Mouse (Mus musculus): ENCODE measurements around the gene Nup43.

Gene Nup43

DNA sequence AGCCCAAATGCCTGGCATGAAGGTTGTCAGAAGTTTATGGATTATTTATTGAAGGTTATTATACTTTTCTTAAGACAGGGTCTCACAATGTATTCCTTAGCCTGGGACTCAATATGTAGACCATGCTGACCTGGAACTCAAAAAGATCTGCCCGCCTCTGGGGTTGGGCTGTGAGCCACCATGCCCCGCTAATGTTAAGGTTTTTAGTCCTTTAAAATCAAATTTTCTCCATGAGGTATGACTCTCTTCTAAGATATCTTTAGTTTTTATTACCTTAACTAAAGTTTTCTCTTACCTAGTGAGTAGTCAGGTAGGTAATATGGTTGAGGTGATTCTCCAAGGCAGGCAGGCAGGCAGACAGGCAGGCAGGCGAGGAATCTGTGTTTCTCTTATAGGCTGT lies 14.9 kb downstream of the Nup43 start:
- no peak for DNase-seq (ENCODE audit: low spot score in 2 of 2)

DNA sequence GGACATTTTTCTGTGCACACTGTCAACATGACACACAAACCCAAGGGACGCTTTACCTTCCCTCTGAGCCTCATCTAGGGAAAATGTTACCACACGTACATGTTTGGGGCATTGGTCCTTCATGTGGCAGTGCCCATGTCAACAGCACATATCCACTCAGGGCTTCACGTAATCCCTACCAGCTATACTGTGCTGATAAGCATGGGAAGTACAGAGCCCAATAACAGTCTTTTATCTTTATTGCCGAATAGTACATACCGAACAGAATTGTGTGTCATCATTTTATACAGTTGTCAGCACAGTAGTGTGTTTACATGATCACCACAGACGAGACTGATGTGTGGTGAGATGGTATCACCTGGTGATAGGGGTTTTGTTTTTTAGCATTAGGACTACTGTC lies 19.6 kb downstream of the Nup43 start:
- no peak for DNase-seq (ENCODE audit: low spot score in 2 of 2)

DNA sequence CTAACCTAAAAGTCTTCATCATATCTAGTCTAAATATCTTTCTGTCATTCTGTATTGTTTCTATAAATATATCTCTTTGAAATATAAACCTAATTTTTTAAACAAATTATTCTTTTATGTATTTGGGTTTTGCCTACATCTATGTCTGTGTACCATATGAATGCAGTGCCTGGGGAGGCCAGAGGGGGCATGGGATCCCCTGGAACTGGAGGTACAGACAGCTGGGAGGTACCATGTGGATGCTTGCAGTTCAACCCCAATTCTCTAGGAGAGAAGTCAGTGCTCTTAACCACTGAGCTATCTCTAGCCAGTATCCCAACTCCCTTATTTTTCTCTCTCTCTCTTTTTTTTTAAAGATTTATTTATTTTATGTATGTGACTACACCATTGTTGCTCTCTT lies 28.0 kb downstream of the Nup43 start:
- DNase-seq (ENCODE audit: low spot score in 2 of 2): peak; percentile 9 to 12

DNA sequence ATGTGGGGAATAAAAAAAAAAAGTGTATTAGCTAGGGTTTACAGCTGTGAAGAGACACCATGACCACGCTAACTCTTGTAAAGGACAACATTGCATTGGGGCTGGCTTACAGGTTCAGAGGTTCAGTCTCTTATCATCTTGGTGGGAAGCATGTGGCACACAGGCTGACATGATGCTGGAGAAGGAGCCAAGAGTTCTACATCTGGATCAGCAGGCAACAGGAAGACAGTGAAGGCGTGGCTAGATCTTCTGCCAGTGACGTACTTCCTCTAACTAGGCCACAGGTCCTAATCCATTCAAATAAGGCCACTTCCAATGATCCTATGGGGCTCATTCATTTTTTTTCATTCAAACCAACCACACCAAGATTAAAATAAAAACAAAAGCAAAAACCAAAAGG lies 32.8 kb downstream of the Nup43 start:
- no peak for DNase-seq (ENCODE audit: low spot score in 2 of 2)

DNA sequence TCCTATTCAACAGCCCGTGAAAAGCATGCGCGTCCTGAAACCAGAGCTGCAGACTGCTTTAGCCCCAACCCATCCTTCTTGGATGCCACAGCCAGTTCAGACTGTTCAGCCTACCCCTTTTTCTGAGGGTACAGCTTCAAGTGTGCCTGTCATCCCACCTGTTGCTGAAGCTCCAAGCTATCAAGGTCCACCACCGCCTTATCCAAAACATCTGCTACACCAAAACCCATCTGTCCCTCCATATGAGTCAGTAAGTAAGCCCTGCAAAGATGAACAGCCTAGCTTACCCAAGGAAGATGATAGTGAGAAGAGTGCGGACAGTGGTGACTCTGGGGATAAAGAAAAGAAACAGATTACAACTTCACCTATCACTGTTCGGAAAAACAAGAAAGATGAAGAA lies 35.3 kb downstream of the Nup43 start:
- no peak for DNase-seq (ENCODE audit: low spot score in 2 of 2)

DNA sequence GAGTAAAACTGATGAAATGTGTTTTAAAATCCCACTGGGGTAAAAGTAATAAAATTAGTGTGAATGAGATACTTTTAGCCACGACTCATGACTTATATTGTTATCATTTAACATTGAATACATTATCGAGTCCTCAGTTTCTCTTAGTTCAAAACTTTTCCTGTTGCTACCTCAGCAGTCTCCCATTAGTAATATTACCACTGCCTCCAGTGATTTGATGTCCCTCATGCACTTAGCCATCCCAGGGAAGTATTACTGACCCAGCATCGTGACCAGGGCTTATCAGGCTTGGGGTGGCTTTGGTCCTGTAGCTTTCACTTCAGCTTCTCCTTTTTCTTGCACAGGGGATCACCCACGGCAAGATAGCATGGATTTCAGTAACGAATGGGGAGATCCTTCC lies 42.8 kb downstream of the Nup43 start:
- no peak for DNase-seq (ENCODE audit: low spot score in 2 of 2)

DNA sequence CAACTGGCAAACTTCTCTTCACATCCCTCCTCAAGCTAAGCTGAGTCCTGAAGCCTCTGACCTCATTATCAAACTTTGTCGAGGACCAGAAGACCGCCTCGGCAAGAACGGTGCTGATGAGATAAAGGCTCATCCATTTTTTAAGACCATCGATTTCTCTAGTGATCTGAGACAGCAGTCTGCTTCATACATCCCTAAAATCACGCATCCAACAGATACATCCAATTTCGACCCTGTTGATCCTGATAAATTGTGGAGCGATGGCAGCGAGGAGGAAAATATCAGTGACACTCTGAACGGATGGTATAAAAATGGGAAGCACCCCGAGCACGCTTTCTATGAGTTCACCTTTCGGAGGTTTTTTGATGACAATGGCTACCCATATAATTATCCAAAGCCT lies 45.2 kb downstream of the Nup43 start:
- DNase-seq (ENCODE audit: low spot score in 2 of 2): no peak

DNA sequence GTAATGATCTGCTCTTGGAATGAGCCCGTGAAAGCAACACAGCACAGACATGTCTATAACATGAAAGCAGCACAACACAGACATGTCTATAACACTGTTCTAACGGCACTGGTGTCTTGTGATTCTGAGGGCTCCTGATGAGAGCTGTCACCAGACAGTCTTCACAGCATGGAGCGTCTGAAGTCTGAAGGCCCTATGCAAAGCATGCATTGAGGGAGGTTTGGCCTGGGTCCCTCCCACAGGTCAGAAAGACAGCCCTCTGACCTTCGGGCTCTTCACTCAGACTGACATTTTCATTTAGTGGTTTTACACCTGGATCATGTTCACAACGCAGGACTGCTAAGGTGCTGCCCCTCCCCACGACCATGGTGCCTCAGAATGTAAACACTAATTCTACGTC lies 47.8 kb downstream of the Nup43 start:
- DNase-seq (ENCODE audit: low spot score in 2 of 2): no peak

DNA sequence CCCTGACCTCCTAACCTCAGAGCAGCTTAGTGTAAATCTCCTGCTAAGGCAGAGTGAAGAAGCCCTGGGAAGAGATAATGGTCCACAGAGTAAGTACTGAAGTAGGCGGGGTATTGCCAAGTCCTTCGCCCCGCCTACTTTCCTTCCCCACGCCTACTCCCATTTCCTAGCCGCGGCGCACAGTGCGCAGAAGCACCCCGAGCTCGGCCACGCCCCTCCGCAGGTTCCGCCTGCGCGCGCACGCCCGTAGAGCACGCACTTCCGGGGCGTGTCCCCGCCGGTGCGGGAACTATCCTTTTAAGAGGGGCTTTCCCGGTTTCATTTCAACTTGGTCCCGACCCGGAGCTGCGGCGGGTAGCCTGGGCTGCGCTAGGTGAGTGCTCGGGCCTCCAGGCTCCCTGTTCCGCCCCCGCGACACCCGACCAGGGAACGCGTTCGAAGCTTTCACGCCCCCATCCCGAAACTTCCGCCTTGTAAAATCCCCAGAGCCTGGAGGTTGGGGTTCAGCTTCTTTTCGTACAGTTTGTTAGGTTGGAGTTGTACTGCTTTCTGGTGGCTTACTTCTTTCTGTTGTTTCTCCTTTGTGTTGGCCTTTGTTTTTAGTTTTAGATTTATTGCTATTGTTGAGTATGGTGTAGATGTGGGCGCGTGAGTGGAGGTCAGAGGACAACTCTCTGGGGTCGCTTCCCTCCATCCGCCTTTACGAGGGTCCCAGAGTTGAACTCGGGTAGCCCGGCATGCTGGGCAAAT lies 58.6 kb downstream of the Nup43 start, which contains the start of gene Katna1:
TSS of gene Katna1 (plus strand) at position 250 of the 750 bp plus-strand sequence.
- DNase-seq (ENCODE audit: low spot score in 2 of 2): peak; percentile 91 to 97

DNA sequence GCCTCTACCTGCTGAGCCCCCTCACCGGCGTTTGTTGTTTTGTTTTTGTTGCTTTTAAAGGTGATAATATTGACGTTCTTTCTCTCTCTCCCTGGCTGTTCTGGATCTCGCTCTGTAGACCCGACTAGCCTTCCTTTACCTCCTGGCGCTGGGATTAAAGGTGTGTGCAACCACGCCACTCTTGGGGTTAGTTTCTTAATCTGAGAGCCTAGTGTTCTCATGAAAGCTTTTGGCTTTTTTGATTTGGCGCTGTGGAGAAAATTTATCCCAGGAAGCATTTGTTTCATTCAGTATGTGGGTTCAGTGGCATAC lies 59.2 kb downstream of the Nup43 start:
- peak in 1 of 2 experiments; percentile 3 for DNase-seq (ENCODE audit: low spot score in 2 of 2)

DNA sequence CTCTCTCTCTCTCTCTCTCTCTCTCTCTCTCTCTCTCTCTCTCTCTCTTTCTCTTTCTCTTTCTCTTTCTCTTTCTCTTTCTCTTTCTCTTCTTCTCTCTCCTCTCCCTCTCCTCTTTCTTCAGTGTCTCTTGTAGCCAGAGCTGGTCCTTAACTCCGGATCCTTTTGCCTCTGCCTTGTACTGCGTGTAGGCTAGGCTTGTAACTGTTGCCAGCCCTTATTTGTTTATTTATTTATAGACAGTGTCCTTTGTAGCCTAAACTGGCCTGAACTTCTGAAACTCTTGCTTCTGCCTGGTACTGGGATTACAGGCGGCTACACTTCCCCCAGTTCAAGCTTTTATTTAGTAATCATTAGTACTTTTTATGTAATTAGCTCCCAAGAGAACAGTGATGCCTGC lies 59.7 kb downstream of the Nup43 start:
- DNase-seq (ENCODE audit: low spot score in 2 of 2): no peak

Data from thymus, postnatal 10 days (tissue).